Mouse (Mus musculus) 3134 (cell line): ENCODE results near the gene Shkbp1.

Experiments used
- DNase-seq: peaks from one replicate; pipeline ENCODE4 v3.0.0-alpha.2; 2011; ENCODE audit warnings: low spot score; ENCODE audit not compliant: insufficient read length; ENCODE audit errors: extremely low read depth

Shkbp1 gene

GRCm38 (mm10) chr7:27366082-27366844, 10.4 kb upstream of the Shkbp1 start:
- DNase-seq = no peak

- no peak for DNase-seq
Measured at GRCm38 (mm10) chr7:27364379-27364778, 8.6 kb upstream of the Shkbp1 start.

- DNase-seq = peak; percentile 99
Measured at GRCm38 (mm10) chr7:27361283-27361946, 5.6 kb upstream of the Shkbp1 start.

DNA sequence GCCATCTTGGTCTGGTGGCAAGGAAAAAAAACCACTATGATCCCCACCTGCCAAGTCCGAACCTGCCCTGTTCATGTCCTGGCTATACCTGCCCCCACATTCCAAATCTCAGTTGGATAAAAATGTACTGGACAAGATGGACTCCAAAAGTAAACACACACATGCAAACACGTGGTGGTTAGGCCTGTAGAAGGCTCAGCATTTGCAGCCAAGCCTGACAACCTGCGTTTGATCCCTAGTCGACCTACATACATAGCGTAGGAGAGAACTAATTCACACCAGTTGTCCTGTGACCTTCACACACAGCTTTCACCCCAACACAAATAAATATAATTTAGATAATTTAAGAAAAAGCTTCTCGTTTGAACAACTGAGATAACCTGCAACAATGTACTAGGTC, 4.9 kb upstream of the Shkbp1 start:
- no peak for DNase-seq

GRCm38 (mm10) chr7:27359706-27360358, 4.0 kb upstream of the Shkbp1 start:
- DNase-seq = no peak

DNA sequence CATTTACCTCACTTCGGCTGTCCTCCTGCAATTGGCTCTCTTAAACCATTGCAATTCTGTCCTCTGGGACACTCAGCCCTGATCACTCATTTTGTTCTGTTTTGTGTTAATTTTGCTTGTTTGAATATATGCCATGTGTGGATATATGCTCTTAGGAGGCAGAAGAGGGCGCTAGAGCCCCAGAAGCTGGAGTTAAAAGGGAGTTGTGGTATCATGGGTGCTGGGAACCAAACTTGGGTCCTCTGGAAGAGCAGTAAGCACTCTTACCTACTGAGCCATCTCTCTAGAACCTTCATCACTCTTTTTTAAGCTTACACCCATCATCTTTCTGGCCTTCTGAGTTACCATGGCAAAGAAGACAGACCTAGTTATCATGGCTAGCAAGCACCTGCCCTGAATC, 3.3 kb upstream of the Shkbp1 start:
- no peak for DNase-seq

GRCm38 (mm10) chr7:27357595-27357978, 1.8 kb upstream of the Shkbp1 start:
- no peak for DNase-seq

DNA sequence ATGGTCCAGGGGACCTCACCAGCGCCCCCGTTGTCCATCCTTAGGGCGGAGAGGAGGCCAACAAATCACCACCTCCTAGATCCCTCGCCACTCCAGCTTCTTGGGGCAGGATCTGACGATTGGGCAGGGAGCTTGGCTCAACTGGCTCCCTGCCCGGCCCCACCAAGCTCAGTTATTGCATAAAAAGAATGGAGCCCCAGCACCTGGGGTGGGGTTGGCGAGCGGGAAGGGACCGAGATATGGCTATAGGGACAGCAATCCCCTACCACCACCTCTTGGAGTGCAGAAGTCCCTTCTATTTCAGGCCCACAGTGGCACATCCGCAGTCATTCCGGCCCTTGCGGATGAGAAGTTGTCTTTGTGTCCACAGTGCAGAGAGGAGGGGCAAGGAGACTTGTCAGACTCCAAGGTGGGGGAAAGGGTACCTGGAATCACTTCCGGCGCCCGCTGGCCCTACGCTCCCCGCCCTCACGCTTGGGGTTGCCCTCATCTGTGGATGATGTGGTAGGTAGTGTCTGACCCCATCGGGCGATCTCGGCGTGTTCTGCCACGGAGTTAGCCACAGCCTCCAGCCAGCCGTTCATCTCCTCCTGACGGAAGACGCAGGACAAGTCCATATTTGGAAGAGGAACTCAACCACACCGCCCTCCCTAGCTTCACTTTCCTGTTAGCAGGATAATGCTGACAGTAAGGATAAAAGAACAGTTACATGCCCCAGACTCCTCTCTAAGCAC, 1.2 kb upstream of the Shkbp1 start, which contains the start of gene Gm20479:
Gm20479 (minus strand) TSS at position 559 of the 734 bp plus-strand sequence.
- DNase-seq = no peak

- no peak for DNase-seq
Measured at GRCm38 (mm10) chr7:27356248-27356647, 429 bp upstream of the Shkbp1 start.

- DNase-seq = no peak
Measured at GRCm38 (mm10) chr7:27355261-27355660, 558 bp downstream of the Shkbp1 start.

DNA sequence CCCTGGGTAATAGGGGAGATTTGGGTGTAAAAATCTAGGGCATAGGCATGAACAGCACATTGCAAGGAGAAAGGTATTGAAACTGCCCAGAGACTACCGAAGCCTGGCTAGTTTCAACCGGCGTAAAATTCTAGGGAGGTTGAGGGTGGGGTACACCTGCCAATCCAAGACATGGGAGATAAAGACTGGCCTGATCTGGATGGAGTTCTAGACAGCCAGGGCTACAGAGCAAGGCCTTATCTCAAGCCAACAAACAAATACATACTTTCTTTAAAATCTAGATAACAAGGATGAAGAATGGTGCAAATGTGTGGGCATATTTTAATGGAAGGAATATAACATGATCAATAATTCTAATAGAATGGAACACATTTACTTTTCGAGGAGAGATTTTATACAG, 1.0 kb downstream of the Shkbp1 start:
- DNase-seq = no peak

DNA sequence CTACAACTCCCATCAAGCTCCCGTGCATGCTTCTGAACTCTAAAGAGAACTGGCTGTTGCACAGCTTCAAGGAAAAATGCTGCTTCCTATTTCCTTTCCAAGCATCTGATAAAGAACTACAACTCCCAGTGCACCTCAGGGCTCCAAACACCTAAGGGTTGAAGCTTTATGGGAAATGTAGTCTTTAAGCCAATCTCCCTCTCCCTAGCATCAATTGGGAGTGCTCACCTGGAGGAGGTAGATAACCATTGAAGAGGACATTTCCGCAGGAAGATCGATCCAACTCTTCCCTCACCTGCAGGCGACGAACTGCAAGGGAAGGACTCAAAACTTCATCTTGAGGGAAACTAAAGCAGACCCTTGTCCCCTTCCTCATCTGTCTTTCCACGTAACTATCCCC, 1.7 kb downstream of the Shkbp1 start:
- DNase-seq = no peak

DNA sequence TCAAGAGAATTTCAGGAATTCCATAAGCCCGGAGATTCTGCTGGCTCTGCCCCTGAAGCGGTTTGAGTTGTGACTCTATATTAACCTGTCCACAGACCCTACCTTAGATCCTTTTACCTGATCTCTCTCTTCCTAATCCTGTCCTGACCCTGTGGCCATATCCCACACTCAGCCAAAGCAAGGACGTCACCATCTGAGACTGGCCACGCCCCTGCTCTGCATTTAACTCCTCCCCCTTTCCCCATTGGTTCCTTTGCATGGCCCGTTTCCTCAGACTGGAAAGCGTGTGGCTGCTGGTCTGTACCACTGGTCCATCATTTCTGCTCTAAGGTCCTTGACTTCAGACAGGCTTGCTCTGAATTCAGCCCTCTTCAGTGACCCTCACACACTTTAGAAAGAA, 10.4 kb downstream of the Shkbp1 start:
- DNase-seq = no peak

- DNase-seq = no peak
Measured at GRCm38 (mm10) chr7:27342595-27342994, 13.2 kb downstream of the Shkbp1 start.

DNA sequence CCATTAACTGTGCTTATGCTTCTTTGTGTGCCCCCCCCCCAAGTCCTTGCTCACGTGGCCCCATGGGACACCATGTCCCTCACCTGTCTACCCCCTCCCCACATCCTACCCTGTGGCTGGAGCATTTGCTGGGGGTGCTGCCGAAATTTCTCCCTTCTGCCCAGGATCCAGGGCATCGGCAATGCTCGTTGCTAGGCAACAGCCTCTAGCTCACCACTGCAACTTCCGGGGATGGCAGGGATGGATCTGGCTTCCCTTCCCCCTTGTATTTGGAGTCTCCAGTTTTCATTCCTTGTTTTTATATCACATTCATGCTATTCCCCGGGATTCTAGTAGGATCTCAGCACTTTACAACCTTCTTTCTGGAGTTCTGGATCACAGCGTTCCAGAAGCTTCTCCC, 16.3 kb downstream of the Shkbp1 start:
- DNase-seq = no peak

- DNase-seq = no peak
Measured at GRCm38 (mm10) chr7:27339114-27339513, 16.7 kb downstream of the Shkbp1 start.

- no peak for DNase-seq
Measured at GRCm38 (mm10) chr7:27337175-27337853, 18.5 kb downstream of the Shkbp1 start, which contains the start of gene Ltbp4. Gene Ltbp4, minus strand, starts transcription at chr7:27337692.

GRCm38 (mm10) chr7:27335928-27336823, 19.6 kb downstream of the Shkbp1 start:
- peak; percentile 69 for DNase-seq

DNA sequence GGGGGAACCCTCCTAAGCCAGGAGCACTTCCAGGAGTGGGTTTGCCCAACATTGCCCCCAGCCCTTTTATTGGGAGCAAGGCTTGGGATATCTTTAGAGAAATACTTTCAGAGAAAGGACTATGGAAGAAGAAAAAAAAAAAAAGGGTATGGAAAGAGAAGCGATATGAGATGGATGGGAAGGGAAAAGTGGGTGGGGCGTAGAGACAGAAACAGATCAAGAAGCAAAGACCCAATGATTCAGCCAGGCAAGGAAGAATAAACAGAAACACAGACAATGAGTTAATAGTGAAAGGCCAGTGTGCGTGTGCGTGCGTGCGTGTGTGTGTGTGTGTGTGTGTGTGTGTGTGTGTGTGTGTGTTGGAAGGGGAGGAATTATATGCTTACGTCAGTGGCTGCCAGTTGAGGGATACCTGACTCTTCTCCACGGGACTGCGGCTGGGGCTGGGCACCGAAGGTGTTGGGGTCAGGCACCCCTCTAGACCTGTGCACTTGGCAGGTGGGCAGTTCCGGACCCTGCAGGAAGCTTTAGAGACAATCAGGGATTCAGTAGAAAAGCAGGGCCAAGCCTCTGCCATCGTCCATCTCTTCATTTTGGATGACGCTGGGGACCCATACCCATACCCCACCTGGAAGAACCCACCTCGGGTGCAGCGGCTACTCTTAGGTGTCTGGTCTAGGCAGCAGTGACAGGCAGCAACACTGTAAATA, 20.7 kb downstream of the Shkbp1 start:
- no peak for DNase-seq
